Mouse (Mus musculus) cerebellum, adult 9-10 months (tissue): ENCODE data around the gene Gdap1l1.
A peak's percentile ranks its signal among the peaks of the same experiment; 100 is the strongest.
"Not testable (repeated sequence)": the region's sequence is repeated elsewhere in the genome, so short reads cannot be mapped to it uniquely, and the experiment has no call there.

Experiments
- DNase-seq: peaks from one replicate; pipeline ENCODE4 v3.0.0; 2022

Gene Gdap1l1

GRCm38 (mm10) chr2:163438246-163438618, at the start of gene Gdap1l1:
Gdap1l1 (plus strand) TSS chr2:163438476.
- peak; percentile 86 for DNase-seq

GRCm38 (mm10) chr2:163392436-163392835, 45.8 kb upstream of the Gdap1l1 start:
- DNase-seq = no peak

- no peak for DNase-seq
These were observed 45.0 kb upstream of the Gdap1l1 start for GRCm38 (mm10) chr2:163393241-163393640.

GRCm38 (mm10) chr2:163393976-163394375, 44.3 kb upstream of the Gdap1l1 start:
- DNase-seq = no peak

GRCm38 (mm10) chr2:163394977-163395376, 43.3 kb upstream of the Gdap1l1 start:
- DNase-seq = no peak

GRCm38 (mm10) chr2:163397071-163397470, 41.2 kb upstream of the Gdap1l1 start:
- DNase-seq = no peak

GRCm38 (mm10) chr2:163397905-163398304, 40.4 kb upstream of the Gdap1l1 start, which contains the start of gene Jph2:
Jph2 (minus strand) TSS chr2:163397993.
- DNase-seq = no peak

GRCm38 (mm10) chr2:163398770-163399169, 39.5 kb upstream of the Gdap1l1 start:
- DNase-seq = no peak

GRCm38 (mm10) chr2:163399222-163399621, 39.1 kb upstream of the Gdap1l1 start:
- DNase-seq = no peak

GRCm38 (mm10) chr2:163401221-163401620, 37.1 kb upstream of the Gdap1l1 start:
- peak; percentile 87 for DNase-seq

GRCm38 (mm10) chr2:163404037-163404815, 34.0 kb upstream of the Gdap1l1 start:
- DNase-seq = no peak

GRCm38 (mm10) chr2:163410211-163410610, 28.1 kb upstream of the Gdap1l1 start:
- no peak for DNase-seq

GRCm38 (mm10) chr2:163411344-163411743, 26.9 kb upstream of the Gdap1l1 start:
- DNase-seq = not testable (repeated sequence)

- no peak for DNase-seq
These were observed 26.4 kb upstream of the Gdap1l1 start for GRCm38 (mm10) chr2:163411840-163412239.

GRCm38 (mm10) chr2:163412419-163412818, 25.9 kb upstream of the Gdap1l1 start:
- no peak for DNase-seq

- no peak for DNase-seq
These were observed 25.3 kb upstream of the Gdap1l1 start for GRCm38 (mm10) chr2:163412846-163413590.

- peak; percentile 23 for DNase-seq
These were observed 21.2 kb upstream of the Gdap1l1 start for GRCm38 (mm10) chr2:163417026-163417425.

GRCm38 (mm10) chr2:163417830-163418229, 20.4 kb upstream of the Gdap1l1 start:
- peak; percentile 34 for DNase-seq

- peak; percentile 60 for DNase-seq
These were observed 19.4 kb upstream of the Gdap1l1 start for GRCm38 (mm10) chr2:163418841-163419345.

GRCm38 (mm10) chr2:163419346-163420045, 18.8 kb upstream of the Gdap1l1 start:
- peak; percentile 99 for DNase-seq

GRCm38 (mm10) chr2:163420366-163420886, 17.9 kb upstream of the Gdap1l1 start:
- peak; percentile 59 for DNase-seq

GRCm38 (mm10) chr2:163422895-163423660, 15.2 kb upstream of the Gdap1l1 start:
- peak; percentile 17 for DNase-seq
